Mouse (Mus musculus) splenic B cell, adult 2 months (primary cell): ENCODE results near the gene Pcdh7.

ENCODE experiments used
- DNase-seq: peaks from one replicate; pipeline ENCODE4 v3.0.0-alpha.2; 2011; ENCODE audit warnings: low read depth, low spot score
- H3K27me3 ChIP-seq: 2 replicates; pipeline ENCODE4 v1.6.1; 2012; ENCODE audit warnings: mild to moderate bottlenecking, low read length, moderate library complexity, mixed read lengths; ENCODE audit not compliant: control insufficient read depth, poor library complexity, insufficient read depth, severe bottlenecking
- H3K36me3 ChIP-seq: 2 replicates; pipeline ENCODE4 v1.6.1; 2012; ENCODE audit warnings: mild to moderate bottlenecking, low read length, moderate library complexity, mixed read lengths; ENCODE audit not compliant: control insufficient read depth, poor library complexity, insufficient read depth, severe bottlenecking

The Pcdh7 gene

GRCm38 (mm10) chr5:57721148-57721712 lies 3.5 kb downstream of the Pcdh7 start:
- Histone ChIP-seq H3K27me3 (0 out of 2 replicates have a peak, but pooled peaks cover 1% of the 10 kb centered on the region), H3K36me3 (no peaks in the 10 kb centered on the region)
- DNase-seq = no peak

DNA sequence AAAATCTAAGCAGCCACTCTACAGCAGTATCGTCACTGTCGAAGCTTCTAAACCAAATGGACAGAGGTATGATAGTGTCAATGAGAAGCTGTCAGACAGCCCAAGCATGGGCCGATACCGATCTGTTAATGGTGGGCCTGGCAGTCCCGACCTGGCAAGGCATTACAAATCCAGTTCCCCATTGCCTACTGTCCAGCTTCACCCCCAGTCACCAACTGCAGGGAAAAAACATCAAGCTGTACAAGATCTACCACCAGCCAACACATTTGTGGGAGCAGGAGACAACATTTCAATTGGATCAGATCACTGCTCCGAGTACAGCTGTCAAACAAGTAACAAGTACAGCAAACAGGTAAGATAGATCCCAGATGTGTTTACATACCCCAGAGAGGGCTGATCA lies 4.2 kb downstream of the Pcdh7 start:
- H3K36me3 ChIP-seq = no peaks in the 10 kb centered on the region
- H3K27me3 ChIP-seq = 0 out of 2 replicates have a peak, but pooled peaks cover 1% of the 10 kb centered on the region
- no peak for DNase-seq

DNA sequence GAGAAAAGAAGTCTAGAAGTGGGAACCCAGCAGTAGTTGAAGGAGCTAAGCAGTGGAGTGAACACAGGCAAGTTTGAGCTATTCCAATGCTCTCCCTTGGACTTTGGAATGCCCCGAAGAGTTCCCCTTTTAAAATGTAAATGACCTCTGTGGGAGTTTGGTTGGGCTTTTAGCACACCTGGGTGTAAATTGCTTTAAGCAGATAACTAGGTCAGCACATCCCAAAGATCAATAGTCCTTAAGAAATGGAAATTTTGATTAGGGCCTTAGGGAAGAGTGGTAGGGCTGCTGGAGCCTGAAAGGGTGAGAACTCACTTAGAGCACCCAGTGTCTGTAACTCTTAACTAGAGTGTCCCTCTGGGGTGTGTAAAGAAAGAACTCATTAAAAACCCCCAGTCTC lies 15.7 kb downstream of the Pcdh7 start:
- Histone ChIP-seq H3K36me3 (no peaks in the 10 kb centered on the region), H3K27me3 (no peaks in the 10 kb centered on the region)
- DNase-seq = no peak

DNA sequence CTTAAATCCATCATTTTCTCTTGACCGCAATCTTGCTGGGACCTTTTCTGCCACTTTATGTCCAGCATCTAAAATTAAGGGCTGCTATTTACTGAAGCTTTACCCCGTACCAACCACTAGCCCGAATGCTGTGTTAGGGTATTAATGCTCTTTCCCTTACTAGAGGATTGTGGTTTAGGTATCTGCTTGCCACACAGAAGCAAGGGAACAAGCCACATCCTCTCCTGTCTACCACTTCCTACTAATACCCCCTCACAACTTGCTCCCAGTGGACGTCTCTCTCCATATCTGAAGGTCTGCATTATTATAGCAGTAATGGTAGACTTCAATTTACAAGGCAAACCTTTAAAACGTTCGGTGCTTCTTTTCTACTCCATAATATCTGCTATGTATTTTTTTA lies 18.0 kb downstream of the Pcdh7 start:
- Histone ChIP-seq H3K27me3 (no peaks in the 10 kb centered on the region), H3K36me3 (no peaks in the 10 kb centered on the region)
- no peak for DNase-seq

GRCm38 (mm10) chr5:57742924-57743323 lies 25.2 kb downstream of the Pcdh7 start:
- Histone ChIP-seq H3K36me3 (no peaks in the 10 kb centered on the region), H3K27me3 (no peaks in the 10 kb centered on the region)
- DNase-seq = no peak

DNA sequence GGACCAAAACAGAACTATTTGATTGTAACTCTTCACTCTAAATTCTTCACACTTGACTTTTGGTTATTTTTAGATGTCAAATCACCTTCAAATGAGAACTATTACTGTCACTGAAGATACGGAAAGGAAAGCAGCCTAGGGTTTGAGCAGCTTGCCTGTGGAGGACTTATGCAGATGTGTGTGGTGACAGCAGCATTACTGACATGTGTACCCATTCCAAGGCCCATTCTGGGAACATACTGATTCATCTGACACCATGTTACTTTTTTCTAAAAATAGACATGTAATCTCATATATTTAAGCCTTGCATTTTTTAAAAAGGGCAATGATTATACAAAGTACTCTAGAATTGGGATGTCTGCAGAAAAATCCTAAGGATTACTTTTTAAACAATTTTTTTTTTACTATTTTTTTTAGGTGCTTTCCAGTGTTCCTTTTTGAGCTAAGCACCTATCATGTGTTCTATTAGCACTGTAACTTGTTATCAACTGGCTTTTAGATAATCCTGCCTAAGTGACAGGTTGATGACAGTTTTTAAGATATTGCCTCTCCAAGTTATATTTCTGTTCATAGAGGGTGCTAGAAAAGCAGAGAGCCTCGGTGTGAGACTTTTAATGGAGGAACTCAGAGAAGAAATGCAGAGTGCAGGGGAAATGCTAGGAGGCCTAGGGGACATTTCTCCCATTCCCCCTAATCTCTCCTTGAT lies 26.3 kb downstream of the Pcdh7 start:
- Histone ChIP-seq H3K36me3 (no peaks in the 10 kb centered on the region), H3K27me3 (no peaks in the 10 kb centered on the region)
- no peak for DNase-seq

DNA sequence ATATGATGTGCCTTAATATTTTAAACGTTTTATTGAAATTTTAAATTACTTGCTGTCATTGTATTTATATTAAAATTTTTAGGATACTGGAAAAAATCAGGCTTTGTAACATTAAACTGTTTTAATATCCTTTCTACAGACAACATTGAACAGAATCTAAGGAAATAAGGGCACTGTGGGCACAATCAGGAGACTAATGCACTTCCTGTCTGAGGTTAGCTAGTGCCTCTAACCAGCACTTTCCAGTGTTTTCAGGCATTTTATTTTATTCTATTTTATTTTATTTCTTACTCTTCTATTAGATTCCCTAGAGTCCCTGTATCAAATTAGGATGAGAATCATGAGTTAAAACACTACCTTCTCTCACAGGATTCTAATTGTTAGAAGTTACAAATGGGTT lies 28.1 kb downstream of the Pcdh7 start:
- no peaks in the 10 kb centered on the region for H3K36me3 ChIP-seq
- H3K27me3 ChIP-seq = no peaks in the 10 kb centered on the region
- no peak for DNase-seq

- no peaks in the 10 kb centered on the region for H3K27me3 ChIP-seq
- H3K36me3 ChIP-seq = no peaks in the 10 kb centered on the region
- DNase-seq = no peak
These were observed 32.6 kb downstream of the Pcdh7 start for GRCm38 (mm10) chr5:57750320-57750719.

DNA sequence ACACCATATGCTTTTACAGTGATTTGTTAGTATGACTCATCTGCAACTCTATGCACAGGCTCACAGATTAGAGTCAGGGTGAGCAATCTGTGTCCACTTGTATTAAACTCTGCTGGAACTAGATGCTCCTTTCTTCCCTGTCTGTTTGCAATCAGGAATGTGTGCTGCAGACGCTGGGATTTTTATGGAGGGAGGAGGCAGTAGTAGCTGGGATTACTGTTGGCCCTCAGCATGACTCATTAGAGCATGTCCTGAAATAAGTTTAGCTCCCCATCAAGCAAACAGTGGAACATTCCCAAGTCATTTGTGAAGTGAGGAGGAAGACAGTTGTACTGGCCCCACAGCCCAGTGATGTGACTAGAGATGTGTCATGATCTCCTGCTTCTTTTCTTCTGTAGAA lies 38.0 kb downstream of the Pcdh7 start:
- Histone ChIP-seq H3K36me3 (no peaks in the 10 kb centered on the region), H3K27me3 (no peaks in the 10 kb centered on the region)
- no peak for DNase-seq

DNA sequence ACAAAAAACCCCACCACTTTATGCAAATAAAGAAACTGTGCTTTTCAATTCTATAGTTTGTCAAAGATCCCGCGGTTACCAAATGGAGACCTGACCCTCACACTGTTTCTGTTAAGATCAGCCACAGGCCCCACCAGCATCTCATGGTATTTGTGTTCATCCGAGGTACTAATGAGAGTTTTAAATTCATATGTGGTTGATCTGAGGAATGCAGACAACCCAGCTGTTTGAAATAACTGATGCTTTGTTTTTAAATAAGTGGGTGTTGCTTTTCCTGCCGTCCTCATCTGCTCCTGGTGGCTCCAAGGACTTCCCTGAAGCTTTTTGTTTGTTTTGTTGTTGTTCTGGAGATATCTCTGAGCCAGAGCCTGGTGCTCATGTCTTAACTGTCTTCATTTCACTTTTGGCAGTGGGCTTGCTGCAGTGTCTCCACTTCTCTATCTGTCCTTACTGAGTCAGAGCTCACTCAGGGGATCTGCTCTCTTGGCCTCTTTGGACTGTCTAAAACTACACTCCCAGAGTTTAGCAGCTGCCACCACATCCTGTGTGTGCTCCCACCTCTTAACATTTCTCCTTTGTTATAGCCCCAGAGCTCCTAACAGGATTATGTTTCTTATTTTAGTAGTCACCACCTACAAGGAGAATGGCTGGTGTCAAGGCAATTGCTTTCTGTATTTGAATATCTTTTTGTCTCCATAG lies 39.1 kb downstream of the Pcdh7 start:
- DNase-seq = no peak
- Histone ChIP-seq H3K27me3 (no peaks in the 10 kb centered on the region), H3K36me3 (no peaks in the 10 kb centered on the region)

- DNase-seq = no peak
- no peaks in the 10 kb centered on the region for H3K36me3 ChIP-seq
These were observed 39.7 kb downstream of the Pcdh7 start for GRCm38 (mm10) chr5:57757436-57757898.

DNA sequence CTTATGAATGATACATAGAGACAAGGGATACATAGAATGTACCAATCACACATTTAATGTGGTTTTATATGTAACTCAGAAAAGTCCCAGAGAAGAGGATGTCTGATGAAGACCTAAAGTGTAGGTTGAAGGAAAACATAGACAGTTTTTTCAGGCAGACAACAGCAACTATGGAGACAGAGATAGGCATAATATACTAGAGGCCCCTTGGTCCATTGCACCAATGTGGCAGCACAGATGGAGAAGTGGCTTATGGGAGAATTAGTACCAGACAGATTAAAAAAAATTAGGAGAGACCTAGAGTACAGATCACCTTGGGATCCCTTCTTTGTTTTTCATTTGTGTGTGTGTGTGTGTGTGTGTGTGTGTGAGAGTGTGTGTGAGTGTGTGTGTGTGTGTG lies 41.2 kb downstream of the Pcdh7 start:
- Histone ChIP-seq H3K27me3 (no peaks in the 10 kb centered on the region), H3K36me3 (no peaks in the 10 kb centered on the region)
- no peak for DNase-seq

More at GRCm38 (mm10) chr5:57757436-57757898, 39.7 kb downstream of the Pcdh7 start:
- H3K27me3 ChIP-seq = no peaks in the 10 kb centered on the region

DNA sequence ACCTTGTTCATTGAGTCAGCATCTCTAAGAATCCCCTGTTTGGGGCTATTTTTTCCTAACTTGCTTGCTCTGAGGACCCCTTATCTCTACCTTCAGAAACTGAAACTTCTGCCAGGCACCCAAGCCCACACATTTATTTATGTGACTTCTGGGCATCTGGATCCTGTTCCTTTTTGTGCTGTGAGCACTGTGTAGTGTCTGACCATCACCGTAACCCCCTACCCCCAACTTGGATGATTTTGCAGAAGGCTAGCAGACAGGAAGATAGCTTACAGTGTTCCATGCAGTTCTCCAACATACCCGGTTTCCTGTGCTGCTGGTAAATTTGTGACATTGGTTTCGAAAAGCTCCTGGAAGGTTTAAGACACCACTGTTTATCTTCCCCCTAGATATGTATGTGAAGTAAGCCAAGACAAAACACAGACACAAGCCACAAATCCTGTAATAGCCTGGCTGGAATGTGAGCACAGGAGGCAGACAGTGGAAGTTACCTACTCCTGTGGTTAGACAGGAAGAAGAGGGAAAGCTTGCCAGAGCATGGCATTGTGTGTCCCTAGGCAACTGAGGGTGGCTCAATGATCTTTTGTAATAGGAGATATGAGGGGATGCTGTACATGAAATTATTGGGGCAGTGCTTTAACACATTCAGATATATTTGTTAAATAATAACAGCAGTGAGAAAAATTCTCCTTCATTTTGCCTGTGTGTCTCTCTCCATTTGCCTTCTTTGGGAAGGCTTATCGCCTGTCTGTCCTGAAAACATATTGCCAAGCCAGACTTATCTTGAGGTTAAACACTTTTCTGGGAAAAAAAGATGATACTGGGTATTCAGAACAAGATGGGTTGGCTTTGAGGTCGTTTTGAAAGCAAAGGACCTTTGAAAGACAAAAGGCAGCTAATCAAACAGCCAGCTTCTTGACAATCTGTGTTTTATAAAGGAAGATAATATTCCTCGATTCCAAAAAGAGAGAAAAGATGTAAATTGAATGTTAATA lies 42.6 kb downstream of the Pcdh7 start:
- Histone ChIP-seq H3K27me3 (no peaks in the 10 kb centered on the region), H3K36me3 (no peaks in the 10 kb centered on the region)
- DNase-seq = no peak

DNA sequence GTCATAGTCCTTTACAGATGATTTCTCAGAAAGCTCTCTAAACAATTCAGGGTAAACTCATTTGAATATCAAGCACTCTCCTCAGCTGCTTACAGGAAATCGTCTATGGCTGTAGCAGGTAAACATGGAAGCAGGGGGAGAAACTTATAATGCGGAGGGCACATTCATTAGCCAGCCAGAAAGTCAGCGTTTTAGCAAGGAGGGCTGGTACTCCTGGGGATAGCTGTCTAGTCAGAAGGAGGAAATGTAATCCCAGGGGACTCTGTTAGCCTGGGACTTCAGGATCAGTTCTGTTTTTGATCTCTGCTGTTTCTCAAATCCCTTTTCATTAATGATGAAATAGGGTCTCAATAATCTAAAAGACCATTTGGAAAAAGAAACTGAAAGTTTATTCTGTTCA lies 47.6 kb downstream of the Pcdh7 start:
- Histone ChIP-seq H3K27me3 (no peaks in the 10 kb centered on the region), H3K36me3 (no peaks in the 10 kb centered on the region)
- no peak for DNase-seq
